Mouse (Mus musculus): Measurements from ENCODE around the gene Gpr27. TPM values are rescaled to one million over a fixed set of nuclear protein-coding genes. Genes with fewer than 3 reads are reported as not detected.

Gpr27 gene
- total RNA-seq, 2 experiments from 2014 or later, result 9.2 to 10.0 TPM

DNA sequence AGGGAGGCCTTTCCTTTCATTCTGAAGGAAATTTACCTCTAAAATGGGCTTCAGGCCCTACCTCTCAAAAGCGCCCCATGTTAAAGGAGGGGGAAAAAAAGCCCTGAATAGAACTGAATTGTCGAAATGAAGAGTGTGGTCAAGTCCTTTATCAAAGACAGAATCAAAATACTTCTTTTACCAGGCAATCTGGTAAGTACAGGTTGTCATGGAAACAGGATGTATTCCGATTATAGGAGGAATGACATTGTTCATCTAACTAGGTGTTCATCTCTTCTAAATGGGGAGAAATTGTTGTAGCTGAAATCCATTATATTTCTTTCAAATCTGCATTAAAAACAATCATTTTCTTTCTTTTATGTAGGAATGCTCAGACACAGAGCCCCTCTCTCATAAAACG, 18.0 kb upstream of the Gpr27 start:
- no peak for DNase-seq

DNA sequence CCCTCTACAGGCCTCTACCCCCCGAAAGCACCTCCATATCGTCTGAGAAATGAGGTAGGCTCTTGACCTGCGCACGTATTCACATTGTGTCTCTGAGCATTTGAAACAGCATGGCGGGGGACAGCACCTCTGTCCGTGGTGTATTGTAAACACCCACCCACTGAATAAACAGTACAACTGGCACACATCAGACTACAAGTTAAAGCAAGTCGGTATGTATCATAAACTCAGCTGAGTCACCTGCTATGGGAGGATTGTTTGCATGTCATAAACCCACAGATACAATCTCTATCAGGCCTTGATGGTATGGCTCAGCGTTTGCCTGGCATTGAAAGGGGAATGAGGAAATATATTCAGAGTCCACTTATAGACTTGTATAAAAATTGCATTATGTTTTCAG, 15.2 kb upstream of the Gpr27 start:
- no peak for DNase-seq

GRCm38 (mm10) chr6:99678108-99678507, 14.4 kb upstream of the Gpr27 start:
- DNase-seq, result no peak

- DNase-seq, result no peak
Measured at GRCm38 (mm10) chr6:99683974-99684373, 8.5 kb upstream of the Gpr27 start.

- peak in 1 of 2 experiments; percentile 14 for DNase-seq
Measured at GRCm38 (mm10) chr6:99684899-99685298, 7.6 kb upstream of the Gpr27 start.

GRCm38 (mm10) chr6:99688513-99688912, 4.0 kb upstream of the Gpr27 start:
- no peak for DNase-seq

DNA sequence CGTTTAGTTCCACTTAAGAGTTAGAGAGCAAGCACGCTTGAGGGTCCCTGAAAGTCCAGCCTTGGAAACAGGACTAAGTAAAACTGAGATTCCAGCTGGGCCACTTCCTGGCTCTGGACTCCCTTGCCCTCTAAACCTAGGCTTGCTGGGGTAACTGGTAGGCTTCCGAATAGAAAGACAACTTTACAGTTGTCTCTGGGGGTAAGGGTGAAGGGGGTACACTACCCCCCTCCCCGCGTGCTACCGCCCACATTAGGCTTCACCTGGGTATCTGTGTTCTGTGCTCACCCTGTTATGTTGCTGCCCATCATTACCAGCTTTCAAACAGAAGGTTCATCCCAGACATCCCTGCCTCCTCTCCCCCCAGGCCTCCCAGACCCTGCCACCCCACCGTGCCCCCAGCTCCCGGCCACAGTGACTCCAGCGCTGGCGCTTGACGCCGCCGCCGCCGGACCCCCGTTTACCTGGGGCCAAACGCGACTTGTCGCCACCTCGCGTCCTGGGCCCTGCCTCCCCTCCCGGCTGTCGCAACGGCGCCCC, 743 bp upstream of the Gpr27 start:
- DNase-seq, result no peak

GRCm38 (mm10) chr6:99692916-99693841, 700 bp downstream of the Gpr27 start:
- DNase-seq, result peak in 1 of 2 experiments; percentile 7

- no peak for DNase-seq
Measured at GRCm38 (mm10) chr6:99700484-99700883, 8.0 kb downstream of the Gpr27 start.

- no peak for DNase-seq
Measured at GRCm38 (mm10) chr6:99711576-99712101, 19.2 kb downstream of the Gpr27 start.

DNA sequence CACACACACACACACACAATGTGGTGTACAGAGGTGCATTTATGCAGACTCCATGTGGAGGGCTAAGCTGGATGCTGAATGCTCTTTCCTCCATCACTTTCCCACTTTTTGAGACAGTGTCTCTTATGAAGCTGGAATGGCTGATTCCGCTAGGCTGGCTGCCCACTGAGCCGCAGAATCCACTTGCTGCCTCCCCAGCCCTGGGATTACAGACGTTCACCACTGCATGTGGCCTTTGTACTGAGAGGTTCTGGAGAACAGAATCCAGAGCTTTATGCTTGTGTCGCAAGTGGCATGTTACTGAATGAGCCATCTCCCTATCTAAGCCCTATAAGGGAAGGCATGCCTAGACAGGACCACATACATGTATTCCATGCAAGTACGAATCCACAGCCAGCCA, 20.8 kb downstream of the Gpr27 start:
- no peak for DNase-seq

DNA sequence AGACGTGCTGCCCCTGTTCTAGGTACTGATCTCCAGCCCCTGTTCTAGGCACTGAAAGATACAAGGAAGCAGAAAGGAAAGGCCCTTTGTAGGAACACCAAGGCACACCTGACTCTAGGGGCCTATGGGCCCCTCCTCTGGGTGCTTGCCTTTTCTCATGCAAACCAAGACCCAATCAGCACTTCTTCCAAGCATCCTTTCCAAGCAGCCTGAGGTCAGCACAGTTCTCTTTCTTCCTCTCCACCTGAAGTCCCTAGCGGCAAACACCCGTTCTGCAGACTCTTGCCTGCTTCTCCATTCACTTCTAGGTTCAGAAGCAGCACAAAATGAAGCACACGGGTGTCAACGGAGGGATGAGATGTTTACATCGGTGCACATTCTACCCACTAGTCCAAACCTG, 22.7 kb downstream of the Gpr27 start:
- DNase-seq, result no peak

GRCm38 (mm10) chr6:99715913-99716312, 23.4 kb downstream of the Gpr27 start:
- DNase-seq, result no peak

DNA sequence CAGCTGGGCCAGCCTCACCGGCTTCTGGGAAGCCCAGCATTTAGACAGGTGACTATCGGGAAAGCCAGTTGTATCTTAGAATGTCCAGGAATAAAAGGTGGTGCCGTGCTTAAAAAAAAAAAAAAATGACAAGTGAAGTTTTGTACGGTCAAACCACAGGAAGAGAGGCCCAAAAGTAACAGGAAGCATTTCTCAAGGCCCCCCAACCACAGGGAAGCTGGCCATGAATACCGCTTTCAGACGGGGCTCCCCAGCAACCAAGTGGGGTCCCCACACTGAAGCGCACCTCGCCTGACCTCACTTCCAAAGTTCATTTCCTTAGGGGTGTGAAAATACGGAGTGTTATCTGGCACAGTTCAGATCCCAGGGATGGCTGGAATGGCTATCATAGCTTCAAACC, 28.6 kb downstream of the Gpr27 start:
- DNase-seq, result no peak

DNA sequence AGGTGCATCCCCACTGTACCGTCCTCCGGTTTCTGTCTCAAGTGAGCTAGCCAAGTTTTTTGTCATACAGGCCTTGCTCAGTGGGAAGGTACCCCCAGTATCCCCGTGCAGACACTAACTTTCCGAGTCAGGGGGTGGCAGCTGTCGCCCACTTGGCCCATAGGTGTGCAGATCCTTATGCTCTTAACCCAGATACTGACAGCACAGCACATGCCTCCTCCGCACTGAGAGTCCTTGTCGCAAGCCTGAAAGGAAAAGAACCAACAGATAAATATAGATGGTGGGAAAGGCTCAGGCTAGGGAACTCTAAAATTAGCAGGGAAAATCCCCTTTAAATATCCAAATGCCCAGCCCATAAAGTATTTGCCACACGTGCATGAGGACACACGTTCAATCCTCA, 29.9 kb downstream of the Gpr27 start:
- DNase-seq, result no peak

DNA sequence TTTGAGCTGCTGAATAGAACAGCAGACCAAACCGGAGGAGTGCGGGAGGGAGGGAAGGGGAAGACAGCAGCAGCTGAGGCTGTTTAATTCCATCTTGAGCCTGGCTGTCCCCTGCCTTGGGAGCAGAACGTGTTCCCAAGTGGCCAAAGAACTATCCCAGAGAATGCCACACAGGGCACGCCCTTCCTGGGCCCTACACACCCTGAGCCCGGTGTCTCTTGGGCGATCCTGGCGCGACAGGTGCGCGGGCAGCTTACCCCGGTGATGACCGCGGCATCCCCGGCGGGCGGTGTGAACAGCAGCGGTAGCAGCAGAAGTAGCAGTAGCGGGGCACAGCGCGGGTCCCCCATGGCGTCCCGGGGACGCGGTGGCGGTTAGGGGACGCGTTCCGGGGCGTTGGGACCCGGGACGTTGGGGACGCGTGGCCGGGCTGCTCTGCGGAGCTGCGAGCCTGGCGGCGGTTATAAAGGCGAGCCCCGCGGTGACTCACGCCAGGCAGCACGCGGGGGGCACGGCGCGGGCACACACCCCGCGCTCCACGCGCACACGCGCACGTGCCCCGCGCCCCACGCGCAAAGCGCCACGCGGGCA, 33.6 kb downstream of the Gpr27 start, which contains the start of gene Prok2:
Gene Prok2, minus strand, starts transcription at position 422 of the 591 bp plus-strand sequence.
- peak in 1 of 2 experiments; percentile 3 for DNase-seq

DNA sequence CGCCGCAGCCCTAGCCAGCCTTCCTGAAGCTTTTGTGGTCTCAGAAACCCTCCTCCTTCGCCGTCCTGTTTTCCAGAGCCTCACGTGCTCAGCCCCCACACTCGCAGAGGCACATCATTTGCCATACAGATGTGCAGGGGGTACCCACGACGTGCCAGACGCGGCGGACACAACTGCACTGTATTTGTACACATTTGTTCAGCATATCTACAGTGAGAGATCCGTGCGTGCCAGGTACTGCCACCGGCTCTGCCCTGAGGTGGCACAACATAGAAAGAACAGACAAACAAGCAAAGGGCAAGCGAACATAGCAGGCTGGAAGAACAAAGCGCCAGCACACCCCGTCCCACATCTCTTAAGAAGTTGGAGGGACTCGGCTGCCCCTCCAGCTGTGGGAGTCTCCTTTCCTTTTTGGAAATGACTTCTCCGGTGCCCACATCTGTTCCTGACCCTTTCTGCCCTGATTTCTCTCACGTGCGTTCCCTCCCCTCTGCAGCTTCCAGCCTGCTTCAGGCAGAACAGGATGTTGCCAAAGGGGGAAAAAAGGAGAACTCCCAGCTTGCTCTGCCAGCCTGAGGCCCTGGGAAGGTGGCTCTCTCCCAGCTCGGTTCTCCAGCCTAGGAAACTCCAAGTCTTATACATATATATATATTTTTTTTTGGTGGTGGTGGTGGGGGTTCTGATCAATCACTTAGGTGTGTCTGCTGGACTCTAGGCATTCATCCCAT, 34.3 kb downstream of the Gpr27 start:
- DNase-seq, result no peak

DNA sequence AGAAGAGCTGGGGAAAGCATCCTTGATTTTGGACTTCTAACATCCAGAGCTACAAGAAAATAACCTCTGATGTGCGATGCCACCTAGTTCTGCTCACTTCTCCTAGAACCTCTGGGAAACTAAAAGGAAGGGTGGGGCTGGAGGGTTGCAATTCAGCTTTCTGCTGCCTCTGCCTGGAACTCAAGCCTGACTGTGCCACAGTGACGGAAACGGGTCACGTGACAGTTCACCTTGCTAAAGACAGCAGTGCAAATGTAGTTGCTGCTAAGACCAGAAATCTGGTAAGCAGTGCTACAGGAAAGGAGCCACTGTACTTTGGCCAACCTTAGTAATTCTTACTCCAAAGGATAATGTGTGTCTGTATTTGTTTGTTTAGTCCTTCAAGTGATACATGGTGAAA, 37.4 kb downstream of the Gpr27 start:
- DNase-seq, result no peak

GRCm38 (mm10) chr6:99731926-99732325, 39.4 kb downstream of the Gpr27 start:
- no peak for DNase-seq

DNA sequence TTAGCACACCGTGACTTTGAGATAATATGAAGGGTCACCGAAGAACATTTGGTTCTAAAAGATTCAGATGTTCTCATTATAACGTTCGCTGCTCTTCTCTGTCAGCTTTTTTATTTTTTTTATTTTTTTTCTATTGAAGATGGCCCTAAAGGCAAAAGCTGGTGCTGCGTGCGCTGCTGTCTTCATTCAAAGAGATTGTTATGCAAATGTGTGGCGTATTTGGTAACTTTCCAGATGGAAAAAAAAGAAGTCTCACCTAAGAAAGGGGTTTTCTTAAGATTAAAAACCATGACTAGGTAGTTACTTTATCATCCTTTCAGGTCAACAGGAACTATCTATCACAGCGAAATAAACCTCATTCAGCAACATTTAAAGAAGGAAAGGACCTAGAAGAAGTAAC, 40.2 kb downstream of the Gpr27 start:
- DNase-seq, result no peak

DNA sequence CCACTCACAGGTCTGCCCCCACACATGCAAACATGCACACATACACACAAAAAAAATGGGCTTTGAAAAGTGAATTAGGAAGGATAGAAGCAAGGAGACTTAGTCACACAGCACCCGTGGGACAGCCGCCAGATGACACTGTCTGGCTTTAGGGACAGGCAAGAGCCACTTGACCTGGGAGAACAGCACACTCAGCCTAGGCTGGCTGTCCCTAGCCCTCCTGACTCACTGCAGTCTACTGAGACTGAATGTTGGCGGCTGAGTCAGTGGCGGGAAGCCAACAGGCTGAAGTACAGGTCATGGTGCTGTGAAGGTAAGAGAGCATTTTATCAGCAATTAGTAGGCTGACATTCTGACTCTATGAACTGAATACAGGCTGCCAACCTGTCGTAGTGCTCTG, 42.2 kb downstream of the Gpr27 start:
- DNase-seq, result peak; percentile 34 to 70

GRCm38 (mm10) chr6:99742866-99743265, 50.4 kb downstream of the Gpr27 start:
- no peak for DNase-seq
